Mouse (Mus musculus) cerebellum, postnatal 25 days (tissue): ENCODE data around the gene Nudt16l1.

Experiments
- DNase-seq, 2 experiments: peaks; one replicate each; pipeline ENCODE4 v3.0.0; 2021; ENCODE audit warnings: mixed read lengths in 2 of 2

The Nudt16l1 gene

DNA sequence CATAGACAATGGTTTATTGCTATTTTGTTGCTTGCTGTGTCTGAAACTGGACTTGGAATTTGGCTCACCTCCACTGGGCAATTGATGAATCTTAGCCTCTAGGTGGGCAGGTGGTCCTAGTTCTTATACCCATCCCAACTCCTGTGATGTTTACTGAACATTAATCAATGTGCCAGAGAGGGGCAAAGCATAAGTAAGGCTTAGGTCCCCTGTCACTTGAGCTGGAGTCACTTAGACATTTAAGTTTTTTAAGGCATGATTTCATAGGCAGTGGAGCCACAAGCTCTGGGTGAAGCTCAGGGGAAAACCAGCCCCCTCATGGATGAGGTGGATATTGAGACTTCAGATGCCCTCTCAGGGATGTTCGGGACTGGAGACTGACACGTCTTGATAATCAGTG is at the start of gene Nudt16l1:
TSS of gene Nudt16l1 (plus strand) at position 301 of the 400 bp plus-strand sequence.
- no peak for DNase-seq

DNA sequence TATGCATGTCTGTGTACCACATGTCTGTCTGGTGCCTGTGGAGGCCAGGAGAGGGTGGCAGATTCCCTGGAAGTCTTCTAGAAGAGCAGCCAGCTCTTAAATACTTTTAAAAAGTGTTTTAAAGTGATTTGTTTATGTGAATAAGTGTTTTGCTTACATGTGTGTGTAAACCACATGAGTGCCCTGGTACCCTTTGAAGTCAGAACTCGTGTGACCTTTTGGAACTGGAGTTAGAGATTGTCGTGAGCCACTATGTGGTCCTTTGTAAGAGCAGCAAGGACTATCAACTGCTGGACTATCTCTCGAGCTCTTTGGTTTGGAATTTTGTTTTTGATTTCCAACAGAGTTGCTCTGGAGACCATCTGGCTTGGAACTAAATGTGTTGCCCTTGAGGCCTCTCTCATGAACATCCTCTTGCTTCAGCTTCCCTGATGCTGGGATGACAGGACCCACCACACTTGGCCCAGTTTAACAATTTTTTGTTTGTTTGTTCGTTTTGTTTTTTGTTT is 48.3 kb upstream of the Nudt16l1 start:
- DNase-seq: no peak

DNA sequence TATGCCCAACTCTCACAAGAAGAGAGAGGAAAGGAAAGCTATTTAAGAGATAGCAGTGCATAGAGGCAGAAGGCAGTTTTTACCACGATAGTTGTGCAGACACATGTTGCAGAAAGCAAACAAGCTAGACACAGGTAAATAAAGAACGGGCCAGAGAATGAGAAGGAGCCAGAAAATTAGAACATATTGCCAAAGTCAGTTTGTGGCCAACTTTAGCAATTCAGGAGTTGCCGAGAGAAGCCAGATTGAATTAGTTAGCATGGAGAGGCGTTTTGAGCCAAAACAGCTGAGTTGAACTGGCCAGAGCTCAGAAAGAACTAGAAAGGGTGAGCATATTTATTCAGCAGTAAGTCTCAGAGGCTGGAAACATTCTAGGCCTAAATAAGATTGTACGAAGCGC is 46.4 kb upstream of the Nudt16l1 start:
- DNase-seq: no peak

DNA sequence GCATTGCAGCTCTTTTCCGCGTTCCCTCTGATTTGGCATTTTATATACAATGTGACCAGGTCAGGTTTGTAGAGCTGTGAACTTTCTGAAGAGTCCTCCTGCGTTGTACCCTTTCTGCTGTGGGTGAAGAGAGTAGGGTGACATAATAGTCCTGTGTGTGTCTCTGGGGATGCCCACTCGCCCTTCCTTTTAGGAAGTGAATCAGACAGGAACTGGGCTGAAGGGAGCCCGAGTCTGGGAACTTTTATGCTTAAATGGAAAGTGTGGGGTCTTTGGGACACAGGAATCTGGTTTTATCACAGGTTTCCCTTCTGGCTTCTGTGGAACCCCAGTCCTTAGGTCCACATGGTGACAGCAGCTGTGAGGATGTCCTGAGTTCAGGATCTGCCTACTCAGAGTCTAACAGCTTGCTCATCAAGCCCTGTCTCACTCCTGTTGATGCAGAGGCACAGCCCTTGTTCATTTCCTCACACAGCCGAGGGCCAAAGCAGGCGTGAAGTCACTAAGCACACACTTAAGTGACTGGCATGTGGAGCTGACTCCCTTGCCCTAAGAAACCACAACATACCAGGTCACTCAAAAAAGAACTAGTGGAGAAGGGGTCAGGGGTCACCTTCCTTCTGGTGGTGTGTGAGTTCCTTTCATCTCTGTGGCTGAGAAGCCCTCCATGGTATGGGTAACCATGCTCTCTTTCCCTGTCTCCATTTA is 44.2 kb upstream of the Nudt16l1 start:
- DNase-seq: no peak

DNA sequence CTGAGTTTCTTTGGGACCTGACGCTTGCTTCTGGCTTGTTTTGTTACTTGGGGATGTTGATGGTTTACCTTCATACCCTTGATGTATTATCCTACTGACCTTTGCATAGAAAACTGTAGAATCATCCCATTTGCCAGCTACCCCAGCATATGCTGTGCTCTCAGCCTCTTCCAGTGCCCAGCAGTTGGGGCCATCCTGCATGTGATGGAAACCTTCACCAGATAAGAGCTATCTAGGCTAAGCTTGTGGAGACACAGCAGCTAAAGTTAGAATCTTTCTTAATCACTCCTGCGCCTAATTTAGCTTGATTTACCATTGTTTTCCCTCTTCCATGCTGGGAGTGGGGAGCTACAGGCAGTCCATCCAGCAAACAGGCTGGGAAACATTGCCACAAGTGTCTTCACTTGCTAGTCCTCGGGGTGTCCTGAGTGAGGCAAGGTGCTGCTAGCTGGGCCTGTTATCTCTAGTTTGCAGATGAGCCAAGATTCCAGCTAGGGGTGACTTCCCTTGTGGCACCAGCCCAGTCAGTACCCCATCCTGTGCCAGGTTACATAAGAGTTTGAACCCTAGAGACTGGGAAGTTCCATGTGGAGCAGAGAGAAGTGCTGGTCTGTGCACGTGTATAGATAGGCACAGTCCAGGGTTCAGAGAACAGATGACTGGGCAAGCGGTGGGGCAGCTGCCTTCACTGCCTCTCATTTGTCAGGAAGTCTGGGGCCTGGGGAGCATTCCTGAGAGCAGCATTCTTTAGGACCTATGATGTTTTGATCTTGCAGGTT is 42.1 kb upstream of the Nudt16l1 start:
- peak; percentile 46 to 50 for DNase-seq

DNA sequence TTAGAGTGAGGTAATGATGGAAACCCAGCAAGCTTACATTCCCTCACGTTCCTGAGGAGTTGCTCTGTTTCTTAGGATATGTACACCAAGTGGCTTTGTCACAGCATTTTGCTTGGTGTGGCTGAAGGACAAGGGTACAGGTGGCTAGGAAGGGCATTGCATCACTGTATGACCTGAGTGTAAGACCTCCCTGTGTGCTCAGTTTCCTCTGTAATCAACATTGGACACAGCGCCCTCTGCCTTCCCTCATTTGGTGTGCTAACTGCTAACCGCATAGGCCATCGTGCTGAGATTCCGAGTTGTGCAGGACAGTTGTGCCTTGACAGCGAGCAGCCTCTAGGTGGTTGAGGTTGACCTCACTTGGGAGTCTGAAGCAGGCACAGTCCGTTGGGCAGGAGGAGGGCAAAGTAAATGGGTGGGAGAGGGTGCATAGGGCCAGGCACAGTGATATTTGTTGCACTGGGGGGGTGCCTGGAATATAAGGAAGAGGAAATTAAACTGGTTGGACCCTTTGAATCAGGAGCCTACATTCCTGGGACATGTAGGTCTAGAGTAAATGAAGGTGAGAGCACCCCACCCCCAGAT is 41.3 kb upstream of the Nudt16l1 start:
- DNase-seq: no peak

DNA sequence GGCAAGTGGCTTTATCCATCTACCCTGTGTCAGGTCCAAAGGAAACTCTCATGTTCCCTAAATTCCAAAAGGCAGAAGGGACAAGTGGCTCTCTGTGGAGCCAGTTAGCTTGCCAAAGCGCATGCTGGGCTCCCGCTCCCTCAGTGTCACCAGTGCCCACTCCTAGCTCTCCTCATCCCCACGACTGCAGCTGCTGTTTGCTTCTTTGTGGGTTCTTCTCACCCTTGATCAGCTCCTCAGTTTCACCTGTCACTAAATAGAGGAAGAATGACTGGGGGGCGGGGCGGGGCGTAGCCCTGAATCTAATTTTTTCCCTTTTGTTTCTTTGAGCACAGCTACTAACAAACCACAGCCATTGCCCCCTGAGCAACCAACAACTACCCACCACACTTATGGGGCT is 39.7 kb upstream of the Nudt16l1 start:
- peak; percentile 40 to 51 for DNase-seq

DNA sequence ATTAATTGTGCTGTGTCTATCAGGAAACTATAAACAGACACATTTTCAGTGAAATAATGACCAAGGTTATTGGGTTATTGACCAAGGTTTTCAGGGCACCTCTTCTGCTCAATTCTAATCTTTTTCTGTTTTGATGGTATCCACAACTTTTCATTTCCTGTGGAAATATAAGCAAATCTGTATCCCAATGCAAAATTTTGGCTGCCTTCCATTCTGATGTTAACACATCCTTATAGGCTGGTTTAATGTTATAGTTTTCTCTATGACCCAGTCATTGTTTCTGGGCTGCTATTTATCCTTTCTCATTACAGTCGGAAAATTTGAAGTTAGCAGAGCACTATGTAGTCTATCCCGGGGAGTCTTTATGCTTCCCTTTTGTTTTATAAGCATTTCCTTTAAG is 38.9 kb upstream of the Nudt16l1 start:
- DNase-seq: no peak

DNA sequence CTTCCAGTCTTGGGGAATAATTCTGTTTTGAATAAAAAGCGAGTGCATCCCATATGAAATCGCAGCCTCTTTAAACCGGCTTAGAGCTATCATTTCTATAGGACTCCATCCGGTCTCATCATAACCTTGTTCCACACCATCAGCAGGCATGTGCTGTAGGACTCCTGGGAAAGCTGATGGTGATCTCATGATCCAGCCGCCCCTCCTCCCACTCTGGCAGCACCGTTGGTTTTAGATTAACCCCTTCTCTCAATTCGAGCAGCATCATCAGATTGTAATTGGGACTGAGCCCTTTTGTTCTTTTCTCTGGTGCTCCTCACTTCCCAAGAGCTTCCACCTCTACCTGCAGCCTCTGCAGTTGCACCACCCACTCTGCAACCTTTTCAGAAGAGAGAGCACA is 37.4 kb upstream of the Nudt16l1 start:
- no peak for DNase-seq

DNA sequence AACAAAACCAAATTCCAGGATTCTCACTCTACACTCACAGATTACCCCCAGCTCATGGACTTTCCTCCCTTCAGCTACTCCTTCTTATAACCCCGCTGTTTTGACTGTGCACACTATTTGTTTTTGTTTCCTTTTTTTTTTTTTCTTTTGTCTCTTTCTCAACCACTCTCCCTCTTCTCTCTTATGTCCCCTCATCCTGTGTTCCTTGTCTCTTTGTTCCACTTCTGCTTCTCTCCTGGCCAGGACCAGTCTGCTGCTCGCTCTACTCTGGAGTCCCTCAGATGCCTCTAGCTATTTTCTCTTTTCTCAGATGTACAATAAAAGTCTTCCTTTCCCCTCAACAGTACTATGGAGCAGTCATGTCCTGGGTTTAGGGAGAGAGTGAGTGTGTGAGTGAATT is 36.2 kb upstream of the Nudt16l1 start:
- DNase-seq: no peak

DNA sequence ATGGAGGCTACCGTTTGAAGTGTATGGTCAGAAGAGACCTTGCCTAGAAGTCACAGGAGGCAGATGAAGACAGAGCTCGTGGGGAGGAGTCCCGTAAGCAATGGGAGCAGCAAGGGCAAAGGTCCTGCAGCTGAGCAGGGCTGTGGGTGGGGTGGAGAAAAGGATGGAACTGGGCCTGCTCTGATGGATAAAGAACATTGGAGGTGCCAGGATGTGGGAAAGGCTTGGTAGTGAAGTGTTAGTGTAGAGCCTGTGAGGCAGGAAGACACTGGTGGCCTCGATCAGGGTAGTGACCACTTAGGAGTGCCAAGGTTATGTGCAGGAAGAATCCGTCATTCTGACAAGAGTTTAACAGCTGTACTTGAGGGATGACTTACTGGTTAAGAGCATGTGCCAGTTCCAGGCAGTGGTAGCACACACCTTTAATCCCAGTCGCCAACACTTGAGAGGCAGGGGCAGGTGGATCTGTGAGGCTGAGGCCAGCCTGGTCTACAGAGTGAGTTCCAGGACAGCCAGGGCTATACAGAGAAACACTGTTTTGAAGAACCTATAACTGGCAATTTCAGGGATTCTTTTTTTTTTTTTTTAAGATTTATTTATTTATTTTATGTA is 35.0 kb upstream of the Nudt16l1 start:
- no peak for DNase-seq

DNA sequence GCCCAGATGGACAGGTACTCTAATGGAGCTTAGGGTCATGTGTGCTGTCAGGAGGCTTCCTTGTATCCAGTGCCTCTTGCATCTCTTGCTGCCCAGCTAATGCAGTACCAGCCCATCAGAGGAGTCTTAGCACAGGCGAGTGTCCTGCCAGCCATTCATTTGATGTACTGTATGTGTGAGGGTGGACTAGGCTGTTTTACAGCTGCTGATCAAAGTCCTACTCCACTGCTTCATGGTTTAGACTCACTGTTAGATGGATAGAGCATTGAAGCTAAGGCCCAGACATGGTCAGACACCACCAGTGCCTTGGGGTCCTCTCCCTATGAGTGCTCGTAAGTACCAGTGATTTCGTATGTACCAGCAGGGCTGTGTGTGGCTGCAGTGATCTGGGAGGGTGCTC is 33.7 kb upstream of the Nudt16l1 start:
- DNase-seq: no peak

DNA sequence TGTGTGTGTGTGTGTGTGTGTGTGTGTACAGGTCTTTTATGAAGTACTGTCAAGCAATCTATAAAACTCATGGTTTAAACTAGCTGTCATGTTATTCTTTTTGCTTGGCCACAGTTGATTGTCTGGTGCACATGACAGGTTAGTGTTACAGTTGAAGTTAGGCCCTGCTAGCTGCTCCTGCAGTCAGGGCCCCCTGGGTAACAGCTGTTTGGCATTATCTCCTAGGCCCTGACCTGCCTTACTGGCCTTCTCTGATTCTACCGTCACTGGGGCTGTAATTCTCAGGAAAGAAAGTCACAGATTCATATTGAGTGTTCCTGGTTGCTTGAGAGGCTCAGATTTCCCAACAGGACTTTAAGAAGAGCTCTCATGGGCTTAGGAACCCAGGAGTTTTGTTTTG is 33.0 kb upstream of the Nudt16l1 start:
- no peak for DNase-seq

DNA sequence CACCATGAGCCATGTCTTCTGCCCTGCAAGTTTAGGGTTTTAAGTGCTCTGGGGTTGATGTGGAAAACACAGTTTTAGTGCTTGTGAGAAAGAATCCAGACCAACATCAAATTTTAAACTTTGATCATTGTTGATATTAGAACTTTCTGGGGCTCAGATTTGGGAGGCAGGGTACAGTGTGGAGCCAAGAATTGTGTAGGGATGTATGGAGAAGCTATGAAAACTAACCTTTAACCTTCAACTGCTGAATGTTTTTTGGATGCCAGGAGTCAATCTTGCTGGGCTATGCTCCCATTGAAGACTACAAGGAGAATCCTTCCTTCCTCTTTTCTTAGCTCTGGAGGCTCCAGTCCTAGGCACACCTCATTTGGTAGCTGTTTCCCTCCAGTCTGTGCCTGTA is 32.0 kb upstream of the Nudt16l1 start:
- DNase-seq: no peak

DNA sequence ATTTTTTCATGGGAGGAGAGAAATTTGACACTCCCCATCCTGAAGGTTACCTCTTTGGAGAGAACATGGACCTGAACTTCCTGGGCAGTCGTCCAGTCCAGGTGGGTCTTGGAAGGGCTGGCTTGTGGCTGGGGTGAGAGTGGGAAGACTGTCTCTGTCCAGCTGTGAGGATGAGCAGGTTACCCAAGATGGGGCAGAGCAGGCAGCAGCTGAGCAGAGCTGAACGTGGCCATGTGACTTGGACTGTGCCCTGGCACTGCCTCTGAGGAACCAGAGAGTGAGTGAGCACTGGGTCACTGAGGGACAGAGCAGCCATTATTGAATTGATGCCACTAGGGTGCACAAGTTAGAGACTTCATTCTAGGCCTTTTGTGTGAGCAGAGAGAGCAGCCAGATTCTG is 31.2 kb upstream of the Nudt16l1 start:
- DNase-seq: no peak

DNA sequence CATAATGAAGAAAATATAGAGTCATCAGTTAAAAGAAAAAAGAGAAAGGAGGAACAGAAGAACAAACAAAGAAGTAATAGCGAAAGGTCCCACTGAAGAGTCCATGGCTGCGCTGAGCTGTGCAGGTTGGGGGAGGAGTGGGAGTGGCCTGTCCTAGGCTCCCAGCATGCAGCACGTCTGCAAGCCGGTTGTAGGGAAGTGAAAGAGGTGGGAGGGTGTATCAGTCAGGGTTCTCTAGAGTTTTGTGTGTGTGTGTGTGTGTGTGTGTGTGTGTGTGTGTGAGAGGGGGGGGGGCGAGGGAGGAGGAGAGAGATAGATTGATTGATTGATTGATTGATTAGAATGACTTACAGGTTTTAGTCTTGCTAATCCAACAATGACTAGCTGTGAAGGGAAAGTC is 30.6 kb upstream of the Nudt16l1 start:
- DNase-seq: no peak

DNA sequence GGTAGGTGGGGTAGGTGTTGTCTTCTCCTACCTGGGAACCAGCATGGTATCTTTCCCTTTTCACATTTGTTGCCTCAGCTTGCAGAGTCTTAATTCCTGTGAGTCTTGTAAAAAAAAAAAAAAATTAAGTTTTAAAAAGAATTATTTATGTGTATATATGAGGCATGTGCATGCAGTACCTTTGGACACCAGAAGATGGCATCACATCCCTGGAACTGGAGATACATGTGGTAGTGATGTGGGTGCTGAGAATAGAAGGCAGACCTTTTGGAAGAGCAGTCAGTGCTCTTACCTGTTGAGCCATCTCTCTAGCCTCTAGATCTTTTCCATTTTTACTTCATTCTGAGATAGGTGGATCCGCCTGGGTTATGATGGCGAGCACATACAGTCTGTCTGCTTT is 28.8 kb upstream of the Nudt16l1 start:
- DNase-seq: no peak

DNA sequence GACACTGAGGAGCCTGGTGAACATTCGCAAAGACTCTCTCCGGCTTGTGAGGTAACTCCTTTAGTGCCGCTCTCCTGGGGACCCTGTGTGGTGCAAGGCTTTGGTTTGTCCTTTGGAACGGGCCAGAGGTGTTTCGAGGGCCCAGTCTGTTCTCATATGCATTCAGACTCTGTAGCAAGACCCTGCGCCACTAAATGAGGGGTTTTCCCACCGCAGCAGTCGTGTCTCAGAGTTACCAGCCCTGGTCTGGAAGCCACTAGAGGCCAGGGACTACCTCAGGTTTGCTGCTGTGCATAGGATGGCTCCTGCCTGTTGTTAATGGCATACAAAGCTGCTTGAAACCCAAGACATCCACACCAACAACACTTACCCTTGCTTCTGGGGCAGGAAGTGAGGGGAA is 27.8 kb upstream of the Nudt16l1 start:
- no peak for DNase-seq

DNA sequence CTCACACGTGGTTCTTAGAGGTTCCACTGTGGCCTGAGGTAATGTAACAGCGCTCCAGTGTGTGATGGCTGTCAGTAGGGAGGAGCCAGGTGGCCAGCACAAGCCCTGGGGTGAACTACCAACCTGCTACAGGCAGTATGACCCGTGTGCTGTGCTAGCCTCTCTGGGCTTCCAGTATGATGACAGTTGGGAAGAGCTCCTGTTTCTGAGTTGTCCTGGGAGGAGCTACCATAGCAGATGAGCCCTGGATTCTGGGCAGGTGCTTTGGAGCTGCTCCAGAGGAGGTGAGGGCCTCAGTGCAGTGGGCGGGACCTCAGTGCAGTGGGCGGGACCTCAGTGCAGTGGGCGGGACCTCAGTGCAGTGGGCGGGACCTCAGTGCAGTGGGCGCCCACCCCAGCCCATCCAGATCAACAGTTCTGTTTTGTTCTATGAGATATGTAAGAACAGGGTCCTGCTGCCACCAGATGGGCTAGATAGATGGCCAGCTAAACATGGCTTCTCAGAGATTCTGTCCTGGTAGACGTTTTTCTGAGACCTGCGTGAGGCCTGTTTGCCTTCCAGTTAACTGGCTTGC is 26.4 kb upstream of the Nudt16l1 start:
- DNase-seq: no peak

DNA sequence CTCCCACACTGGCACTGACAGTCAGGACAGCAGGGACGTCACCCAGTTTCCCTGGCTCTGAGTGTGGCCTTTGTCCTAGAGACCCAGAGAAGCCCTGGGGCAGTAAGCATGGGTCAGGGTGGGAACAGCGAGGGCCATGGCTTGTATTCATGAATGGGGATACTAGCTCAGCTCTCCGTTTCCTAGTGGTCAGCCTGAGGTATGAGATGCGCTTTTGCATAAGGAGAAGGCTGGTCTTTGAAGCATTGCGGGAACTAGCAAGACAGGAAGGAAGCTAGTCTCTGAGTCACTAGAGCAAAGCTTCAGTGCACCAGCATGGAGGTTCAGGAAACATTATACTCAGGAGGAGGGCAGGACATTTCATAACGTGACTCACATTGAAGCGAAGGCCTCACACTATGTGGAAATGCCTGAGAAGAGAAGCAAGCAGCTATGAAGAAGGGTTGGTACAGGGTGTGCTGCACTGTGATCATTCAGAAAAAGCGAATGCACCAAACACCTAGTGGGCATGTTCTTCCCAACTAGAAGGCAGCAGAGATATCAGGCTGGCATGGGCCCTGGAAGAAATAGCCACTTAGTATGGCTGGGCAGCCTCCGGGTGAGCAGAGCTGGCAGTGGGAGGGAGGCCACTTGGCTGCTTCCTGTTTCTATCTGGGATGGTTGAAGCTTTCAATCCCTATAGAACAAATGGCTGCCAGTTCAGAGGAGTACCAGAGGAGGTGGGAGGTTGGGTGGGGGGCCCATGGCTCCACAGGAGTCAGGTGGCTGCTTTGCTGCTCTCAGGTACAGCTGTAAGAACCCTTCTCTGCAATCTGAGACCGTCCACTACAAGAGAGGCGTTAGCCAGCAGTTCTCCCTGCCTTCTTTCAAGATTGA is 25.4 kb upstream of the Nudt16l1 start:
- no peak for DNase-seq

DNA sequence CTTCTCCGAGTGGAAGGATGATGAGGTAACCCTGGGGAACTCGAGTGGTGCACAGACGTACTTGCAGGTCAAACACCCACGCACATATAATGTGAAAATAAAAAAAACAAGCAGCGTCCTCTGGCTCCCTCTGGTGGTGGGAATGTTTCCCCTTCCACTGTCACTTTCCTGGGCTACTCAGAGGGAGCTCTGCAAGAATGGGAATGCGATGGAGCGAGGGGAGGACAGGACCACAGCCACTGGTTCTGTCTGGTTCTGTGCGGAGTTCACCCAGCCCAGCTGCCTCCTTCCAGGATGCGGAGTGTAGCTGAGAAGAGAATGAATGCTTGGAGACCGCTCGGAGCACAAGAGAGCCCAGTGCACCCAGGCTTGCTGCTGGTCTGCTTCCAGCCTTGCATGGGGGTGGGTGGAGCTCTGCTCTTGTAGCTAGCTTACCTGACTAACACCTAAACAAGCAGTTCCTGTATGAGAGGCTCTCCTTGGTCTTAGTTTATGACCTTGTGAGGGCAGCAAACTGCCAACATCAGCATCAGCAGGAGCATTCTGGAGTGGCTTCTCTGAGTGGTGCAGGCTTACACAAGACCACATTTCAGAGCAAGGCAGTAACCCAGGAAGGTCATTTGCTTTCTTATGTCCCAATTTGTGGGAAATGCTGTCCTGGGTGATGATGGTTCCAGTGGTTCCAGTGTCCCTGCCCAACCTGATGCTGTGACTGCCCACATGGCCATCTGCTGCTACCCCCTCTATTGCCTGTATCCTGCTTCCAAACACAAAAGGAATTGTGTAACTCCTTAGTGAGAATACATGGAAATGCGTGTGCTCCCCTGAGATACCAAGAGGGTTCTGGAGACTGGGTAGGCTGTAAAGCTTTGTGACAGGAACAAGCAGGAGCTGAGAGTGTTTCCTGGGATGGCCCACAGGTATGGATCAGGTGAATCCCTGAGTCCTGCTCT is 24.5 kb upstream of the Nudt16l1 start:
- DNase-seq: peak; percentile 86 to 89
